Mouse (Mus musculus) heart, embryonic 16.5 days (tissue): ENCODE results near the gene Lancl1. TPM values are rescaled to one million over a fixed set of nuclear protein-coding genes. Genes with fewer than 3 reads are reported as not detected.
A peak's percentile ranks its signal among the peaks of the same experiment; 100 is the strongest.

Experiments
- ATAC-seq: fragments of 200-750 bp; cut with Nextera tagmentation; replicated peaks from 2 replicates; pipeline ENCODE4 v1.8.0; 2017; ENCODE audit warnings: moderate number of reproducible peaks; ENCODE audit not compliant: insufficient read depth, low FRiP score; ENCODE audit errors: extremely low read depth
- H3K27ac ChIP-seq: fragments of 300-500 bp; sonication (generic); 2 replicates; pipeline ENCODE4 v1.5.1; 2014; ENCODE audit warnings: mild to moderate bottlenecking, low read length, control low read depth, moderate library complexity
- H3K27me3 ChIP-seq: fragments of 300-500 bp; sonication (generic); 2 replicates; pipeline ENCODE4 v1.6.1; 2014; ENCODE audit warnings: low read length, mixed read lengths; ENCODE audit not compliant: control insufficient read depth, insufficient read depth
- H3K36me3 ChIP-seq: fragments of 300-500 bp; sonication (generic); 2 replicates; pipeline ENCODE4 v1.6.1; 2014; ENCODE audit not compliant: control insufficient read depth, insufficient read depth
- H3K4me1 ChIP-seq: fragments of 300-500 bp; sonication (generic); 2 replicates; pipeline ENCODE4 v1.6.1; 2014; ENCODE audit warnings: low read length, mixed read lengths; ENCODE audit not compliant: control insufficient read depth, insufficient read depth
- H3K4me2 ChIP-seq: fragments of 300-500 bp; sonication (generic); 2 replicates; pipeline ENCODE4 v1.6.1; 2014; ENCODE audit warnings: low read depth, mild to moderate bottlenecking, control low read depth, low read length
- H3K4me3 ChIP-seq: fragments of 300-500 bp; sonication (generic); 2 replicates; pipeline ENCODE4 v1.5.1; 2014; ENCODE audit warnings: mild to moderate bottlenecking, control low read depth, low read length
- H3K9ac ChIP-seq: fragments of 300-500 bp; sonication (generic); 2 replicates; pipeline ENCODE4 v1.6.1; 2014; ENCODE audit warnings: low read length, control low read depth
- H3K9me3 ChIP-seq: fragments of 300-500 bp; sonication (generic); replicated peaks from 2 replicates; pipeline ENCODE4 v1.6.1; 2016; ENCODE audit warnings: low read length; ENCODE audit not compliant: control insufficient read depth
- WGBS: fragments of 180-500 bp; shearing (Covaris S2); extraction: QIAGEN DNeasy Blood & Tissue Kit; methylation state at CpG from one replicate; pipeline ENCODE4 v1.1.7; 2014; 5-methylcytosine and 5-hydroxymethylcytosine counted together
- polyA plus RNA-seq: library from polyadenylated mRNA; unstranded; fragments of >200 nt; fragmentation: Nextera tagmentation; extraction: Ambion mirVana; gene quantifications from 2 replicates; pipeline ENCODE4 v1.2.1, GENCODE M21; 2015

Lancl1 gene
- 75.0 and 78.9 TPM in 2 replicates for polyA plus RNA-seq

- Histone ChIP-seq H3K4me2 (peak within 1 kb of the TSS; percentile 84), H3K4me1 (peaks cover 6% of the 10 kb centered on the region; the same call in 1 of the 2 replicates), H3K27ac (peak within 1 kb of the TSS; percentile 24; the same call in 1 of the 2 replicates), H3K36me3 (peaks cover 13% of the 10 kb centered on the region), H3K9ac (peak within 1 kb of the TSS; percentile 86), H3K27me3 (no peaks in the 10 kb centered on the region), H3K4me3 (peak within 1 kb of the TSS; percentile 86), H3K9me3 (no peaks in the 10 kb centered on the region)
- ATAC-seq, result peak; percentile 95
- under 1% methylated on average over 47 of the region's 47 CpGs for WGBS
These were observed at the start of gene Lancl1 for GRCm38 (mm10) chr1:67038246-67038987. Gene Lancl1 (minus strand): TSS chr1:67038872.

GRCm38 (mm10) chr1:67079146-67079545, 40.5 kb upstream of the Lancl1 start:
- H3K9ac ChIP-seq, result no peak overlapping the region
- H3K4me2 ChIP-seq, result no peak overlapping the region
- H3K9me3 ChIP-seq, result no peaks in the 10 kb centered on the region
- no peak overlapping the region for H3K4me3 ChIP-seq
- no peaks in the 10 kb centered on the region for H3K27me3 ChIP-seq
- no peaks in the 10 kb centered on the region for H3K4me1 ChIP-seq
- no peak overlapping the region for H3K27ac ChIP-seq
- H3K36me3 ChIP-seq, result no peaks in the 10 kb centered on the region
- 71% methylated on average over 7 of the region's 7 CpGs for WGBS
- no peak for ATAC-seq

- Histone ChIP-seq H3K9ac (no peak overlapping the region), H3K4me1 (no peaks in the 10 kb centered on the region), H3K4me3 (no peak overlapping the region), H3K36me3 (no peaks in the 10 kb centered on the region), H3K9me3 (no peaks in the 10 kb centered on the region), H3K27ac (no peak overlapping the region), H3K4me2 (no peak overlapping the region), H3K27me3 (no peaks in the 10 kb centered on the region)
- no peak for ATAC-seq
- 73% methylated on average over 2 of the region's 2 CpGs for WGBS
These were observed 40.0 kb upstream of the Lancl1 start for GRCm38 (mm10) chr1:67078666-67079065.

- no peak overlapping the region for H3K4me3 ChIP-seq
- H3K4me1 ChIP-seq, result no peaks in the 10 kb centered on the region
- H3K36me3 ChIP-seq, result no peaks in the 10 kb centered on the region
- H3K4me2 ChIP-seq, result no peak overlapping the region
- no peak for ATAC-seq
- H3K9me3 ChIP-seq, result no peaks in the 10 kb centered on the region
- no peak overlapping the region for H3K27ac ChIP-seq
- 46% methylated on average over 2 of the region's 2 CpGs for WGBS
- no peak overlapping the region for H3K9ac ChIP-seq
- no peaks in the 10 kb centered on the region for H3K27me3 ChIP-seq
These were observed 39.1 kb upstream of the Lancl1 start for GRCm38 (mm10) chr1:67077739-67078138.

- WGBS, result 46% methylated on average over 1 of the region's 1 CpGs
- Histone ChIP-seq H3K36me3 (no peaks in the 10 kb centered on the region), H3K27me3 (no peaks in the 10 kb centered on the region), H3K4me3 (no peak overlapping the region), H3K9ac (no peak overlapping the region), H3K27ac (no peak overlapping the region), H3K4me1 (no peaks in the 10 kb centered on the region), H3K9me3 (no peaks in the 10 kb centered on the region), H3K4me2 (no peak overlapping the region)
- ATAC-seq, result no peak
These were observed 28.9 kb upstream of the Lancl1 start for GRCm38 (mm10) chr1:67067561-67067960.

- H3K4me2 ChIP-seq, result no peak overlapping the region
- H3K27ac ChIP-seq, result no peak overlapping the region
- WGBS, result 72% methylated on average over 9 of the region's 9 CpGs
- ATAC-seq, result no peak
- no peak overlapping the region for H3K9ac ChIP-seq
- no peaks in the 10 kb centered on the region for H3K36me3 ChIP-seq
- H3K9me3 ChIP-seq, result no peaks in the 10 kb centered on the region
- H3K27me3 ChIP-seq, result no peaks in the 10 kb centered on the region
- H3K4me3 ChIP-seq, result no peak overlapping the region
- H3K4me1 ChIP-seq, result no peaks in the 10 kb centered on the region
These were observed 26.9 kb upstream of the Lancl1 start for GRCm38 (mm10) chr1:67065347-67066270.

- H3K27ac ChIP-seq, result no peak overlapping the region
- peak; percentile 55 for ATAC-seq
- no peaks in the 10 kb centered on the region for H3K9me3 ChIP-seq
- 7% methylated on average over 7 of the region's 7 CpGs for WGBS
- no peaks in the 10 kb centered on the region for H3K36me3 ChIP-seq
- no peak overlapping the region for H3K4me2 ChIP-seq
- H3K9ac ChIP-seq, result no peak overlapping the region
- no peaks in the 10 kb centered on the region for H3K4me1 ChIP-seq
- H3K27me3 ChIP-seq, result no peaks in the 10 kb centered on the region
- no peak overlapping the region for H3K4me3 ChIP-seq
These were observed 22.9 kb upstream of the Lancl1 start for GRCm38 (mm10) chr1:67061456-67062085.

GRCm38 (mm10) chr1:67055816-67056215, 17.1 kb upstream of the Lancl1 start:
- no peaks in the 10 kb centered on the region for H3K36me3 ChIP-seq
- no peaks in the 10 kb centered on the region for H3K4me1 ChIP-seq
- no peak overlapping the region for H3K27ac ChIP-seq

More at GRCm38 (mm10) chr1:67055816-67056215, 17.1 kb upstream of the Lancl1 start:
- Histone ChIP-seq H3K27me3 (no peaks in the 10 kb centered on the region), H3K4me3 (no peak overlapping the region), H3K4me2 (no peak overlapping the region), H3K9ac (no peak overlapping the region), H3K9me3 (no peaks in the 10 kb centered on the region)
- WGBS, result 87% methylated on average over 7 of the region's 7 CpGs
- ATAC-seq, result no peak
